Mouse (Mus musculus) intestine, embryonic 14.5 days (tissue): Measurements from ENCODE around the gene Crtac1. TPM values are rescaled to one million over a fixed set of nuclear protein-coding genes. Genes with fewer than 3 reads are reported as not detected.

Experiments
- ATAC-seq: fragments of 200-750 bp; cut with Nextera tagmentation; replicated peaks from 2 replicates; pipeline ENCODE4 v1.8.0; 2017; ENCODE audit warnings: low read depth, moderate number of reproducible peaks, moderate TSS enrichment, moderate library complexity; ENCODE audit not compliant: low FRiP score, low TSS enrichment
- DNase-seq: peaks from one replicate; pipeline ENCODE4 v3.0.0-alpha.2; 2018; ENCODE audit warnings: low spot score
- H3K27ac ChIP-seq: fragments of 300-500 bp; sonication (generic); 2 replicates; pipeline ENCODE4 v1.5.1; 2014; ENCODE audit warnings: low read depth, mild to moderate bottlenecking, control low read depth
- H3K27me3 ChIP-seq: fragments of 300-500 bp; sonication (generic); replicated peaks from 2 replicates; pipeline ENCODE4 v1.6.1; 2014; ENCODE audit warnings: low read length, control low read depth; ENCODE audit not compliant: control insufficient read depth, insufficient read depth
- H3K36me3 ChIP-seq: fragments of 300-500 bp; sonication (generic); 2 replicates; pipeline ENCODE4 v1.6.1; 2014; ENCODE audit warnings: low read length, control low read depth; ENCODE audit not compliant: control insufficient read depth, insufficient read depth
- H3K4me1 ChIP-seq: fragments of 300-500 bp; sonication (generic); replicated peaks from 2 replicates; pipeline ENCODE4 v1.6.1; 2014; ENCODE audit warnings: low read length, control low read depth, mixed read lengths; ENCODE audit not compliant: control insufficient read depth, insufficient read depth
- H3K4me2 ChIP-seq: fragments of 300-500 bp; sonication (generic); 2 replicates; pipeline ENCODE4 v1.6.1; 2014; ENCODE audit warnings: low read length
- H3K4me3 ChIP-seq: fragments of 300-500 bp; sonication (generic); 2 replicates; pipeline ENCODE4 v1.5.1; 2014; ENCODE audit warnings: low read depth, low read length, control low read depth, mixed read lengths
- H3K9ac ChIP-seq: fragments of 300-500 bp; sonication (generic); 2 replicates; pipeline ENCODE4 v1.6.1; 2014; ENCODE audit warnings: mild to moderate bottlenecking, low read length
- H3K9me3 ChIP-seq: fragments of 300-500 bp; sonication (generic); 2 replicates; pipeline ENCODE4 v1.6.1; 2016; ENCODE audit warnings: low read length, control low read depth; ENCODE audit not compliant: control insufficient read depth
- WGBS: fragments of 180-500 bp; shearing (Covaris S2); extraction: QIAGEN DNeasy Blood & Tissue Kit; methylation state at CpG from one replicate; pipeline ENCODE4 v1.1.7; 2014; 5-methylcytosine and 5-hydroxymethylcytosine counted together
- polyA plus RNA-seq: library from polyadenylated mRNA; unstranded; fragments of >200 nt; fragmentation: Nextera tagmentation; extraction: Ambion mirVana; gene quantifications from 2 replicates; pipeline ENCODE4 v1.2.1, GENCODE M21; 2014

Crtac1 gene
- polyA plus RNA-seq, 1 experiment from 2014 or later = 4.1 TPM

GRCm38 (mm10) chr19:42439353-42439752 lies 7.8 kb upstream of the Crtac1 start:
- Histone ChIP-seq H3K4me3 (no peak overlapping the region), H3K9ac (no peak overlapping the region), H3K27ac (no peak overlapping the region), H3K36me3 (no peaks in the 10 kb centered on the region), H3K9me3 (no peaks in the 10 kb centered on the region), H3K4me1 (no peaks in the 10 kb centered on the region), H3K27me3 (peaks cover 14% of the 10 kb centered on the region), H3K4me2 (no peak overlapping the region)
- WGBS = 71% methylated on average over 9 of the region's 9 CpGs
- no peak for ATAC-seq
- DNase-seq = no peak

- 72% methylated on average over 4 of the region's 4 CpGs for WGBS
- Histone ChIP-seq H3K4me1 (0 out of 2 replicates have a peak, but pooled peaks cover 5% of the 10 kb centered on the region), H3K27me3 (peaks cover 48% of the 10 kb centered on the region), H3K4me2 (no peak overlapping the region), H3K27ac (no peak overlapping the region), H3K9me3 (no peaks in the 10 kb centered on the region), H3K9ac (no peak overlapping the region), H3K4me3 (no peak overlapping the region), H3K36me3 (no peaks in the 10 kb centered on the region)
- no peak for ATAC-seq
- no peak for DNase-seq
Observed at GRCm38 (mm10) chr19:42435621-42436020, 4.0 kb upstream of the Crtac1 start.

- H3K27me3 ChIP-seq = peaks cover 61% of the 10 kb centered on the region
Observed at GRCm38 (mm10) chr19:42432761-42433160, 1.2 kb upstream of the Crtac1 start.

GRCm38 (mm10) chr19:42432191-42432590 lies 608 bp upstream of the Crtac1 start:
- peaks cover 61% of the 10 kb centered on the region for H3K27me3 ChIP-seq
- H3K9me3 ChIP-seq = no peaks in the 10 kb centered on the region
- under 1% methylated on average over 28 of the region's 44 CpGs for WGBS
- no peaks in the 10 kb centered on the region for H3K36me3 ChIP-seq
- H3K4me3 ChIP-seq = peak overlapping the region; percentile 46
- DNase-seq = peak; percentile 77
- 0 out of 2 replicates have a peak, but pooled peaks cover 5% of the 10 kb centered on the region for H3K4me1 ChIP-seq
- peak; percentile 70; the same call in 1 of the 2 replicates for ATAC-seq
- no peak overlapping the region for H3K27ac ChIP-seq
- peak overlapping the region; percentile 49 for H3K9ac ChIP-seq
- peak overlapping the region; percentile 75 for H3K4me2 ChIP-seq

More at GRCm38 (mm10) chr19:42432761-42433160, 1.2 kb upstream of the Crtac1 start:
- peak overlapping the region; percentile 49; the same call in 1 of the 2 replicates for H3K9ac ChIP-seq
- peak overlapping the region; percentile 46 for H3K4me3 ChIP-seq
- WGBS = 40% methylated on average over 8 of the region's 8 CpGs
- no peaks in the 10 kb centered on the region for H3K9me3 ChIP-seq
- no peaks in the 10 kb centered on the region for H3K36me3 ChIP-seq
- no peak overlapping the region for H3K27ac ChIP-seq
- peak overlapping the region; percentile 75 for H3K4me2 ChIP-seq
- ATAC-seq = no peak
- no peak for DNase-seq
- 0 out of 2 replicates have a peak, but pooled peaks cover 5% of the 10 kb centered on the region for H3K4me1 ChIP-seq

- DNase-seq = no peak
- 3% methylated on average over 18 of the region's 19 CpGs for WGBS
- Histone ChIP-seq H3K9ac (no peak overlapping the region; the same call in 1 of the 2 replicates), H3K4me1 (0 out of 2 replicates have a peak, but pooled peaks cover 5% of the 10 kb centered on the region), H3K27ac (no peak overlapping the region), H3K27me3 (peaks cover 63% of the 10 kb centered on the region), H3K4me2 (peak overlapping the region; percentile 75), H3K4me3 (peak overlapping the region; percentile 46), H3K9me3 (no peaks in the 10 kb centered on the region), H3K36me3 (no peaks in the 10 kb centered on the region)
- no peak; the same call in 1 of the 2 replicates for ATAC-seq
Observed at GRCm38 (mm10) chr19:42430981-42431380, 602 bp downstream of the Crtac1 start.

GRCm38 (mm10) chr19:42429410-42429809 lies 2.2 kb downstream of the Crtac1 start:
- Histone ChIP-seq H3K27me3 (peaks cover 50% of the 10 kb centered on the region), H3K9me3 (no peaks in the 10 kb centered on the region), H3K4me2 (no peak overlapping the region), H3K9ac (no peak overlapping the region), H3K36me3 (no peaks in the 10 kb centered on the region), H3K4me3 (no peak overlapping the region), H3K27ac (no peak overlapping the region), H3K4me1 (0 out of 2 replicates have a peak, but pooled peaks cover 5% of the 10 kb centered on the region)
- 10% methylated on average over 3 of the region's 3 CpGs for WGBS
- ATAC-seq (no peak), DNase-seq (peak; percentile 63)

- DNase-seq (peak; percentile 79), ATAC-seq (no peak)
- no peak overlapping the region for H3K4me2 ChIP-seq
- H3K9ac ChIP-seq = no peak overlapping the region
- H3K4me1 ChIP-seq = no peaks in the 10 kb centered on the region
- peaks cover 11% of the 10 kb centered on the region for H3K27me3 ChIP-seq
- H3K9me3 ChIP-seq = no peaks in the 10 kb centered on the region
- no peaks in the 10 kb centered on the region for H3K36me3 ChIP-seq
- 7% methylated on average over 3 of the region's 3 CpGs for WGBS
- H3K27ac ChIP-seq = no peak overlapping the region
- H3K4me3 ChIP-seq = no peak overlapping the region
Observed at GRCm38 (mm10) chr19:42425208-42425607, 6.4 kb downstream of the Crtac1 start.

GRCm38 (mm10) chr19:42415042-42415441 lies 16.5 kb downstream of the Crtac1 start:
- no peaks in the 10 kb centered on the region for H3K36me3 ChIP-seq
- H3K4me3 ChIP-seq = no peak overlapping the region
- no peaks in the 10 kb centered on the region for H3K4me1 ChIP-seq
- 76% methylated on average over 8 of the region's 8 CpGs for WGBS
- DNase-seq (no peak), ATAC-seq (no peak)
- no peaks in the 10 kb centered on the region for H3K9me3 ChIP-seq
- no peak overlapping the region for H3K9ac ChIP-seq
- H3K27ac ChIP-seq = no peak overlapping the region
- peaks cover 2% of the 10 kb centered on the region for H3K27me3 ChIP-seq
- H3K4me2 ChIP-seq = no peak overlapping the region

GRCm38 (mm10) chr19:42409856-42410255 lies 21.7 kb downstream of the Crtac1 start:
- no peaks in the 10 kb centered on the region for H3K4me1 ChIP-seq
- no peak overlapping the region for H3K9ac ChIP-seq
- WGBS = 45% methylated on average over 5 of the region's 5 CpGs
- no peak overlapping the region for H3K4me3 ChIP-seq
- no peaks in the 10 kb centered on the region for H3K9me3 ChIP-seq
- no peak overlapping the region for H3K4me2 ChIP-seq
- H3K27me3 ChIP-seq = peaks cover 20% of the 10 kb centered on the region
- no peaks in the 10 kb centered on the region for H3K36me3 ChIP-seq
- DNase-seq = no peak
- ATAC-seq = no peak
- no peak overlapping the region for H3K27ac ChIP-seq
